Mouse (Mus musculus) limb, embryonic 10.5 days (tissue): Measurements from ENCODE around the gene Arhgap21. TPM values are rescaled to one million over a fixed set of nuclear protein-coding genes. Genes with fewer than 3 reads are reported as not detected.

Experiments used
- DNase-seq: peaks from one replicate; pipeline ENCODE4 v3.0.0-alpha.2; 2017; ENCODE audit warnings: low spot score
- H3K27ac ChIP-seq: fragments of 300-500 bp; sonication (generic); 2 replicates; pipeline ENCODE4 v1.5.1; 2016; ENCODE audit warnings: mild to moderate bottlenecking
- H3K27me3 ChIP-seq: fragments of 300-500 bp; sonication (generic); 2 replicates; pipeline ENCODE4 v1.6.1; 2016; ENCODE audit warnings: low read depth, mild to moderate bottlenecking; ENCODE audit not compliant: poor library complexity, severe bottlenecking
- H3K36me3 ChIP-seq: fragments of 300-500 bp; sonication (generic); 2 replicates; pipeline ENCODE4 v1.6.1; 2016; ENCODE audit warnings: mild to moderate bottlenecking, moderate library complexity
- H3K4me1 ChIP-seq: fragments of 300-500 bp; sonication (generic); 2 replicates; pipeline ENCODE4 v1.6.1; 2016
- H3K4me3 ChIP-seq: fragments of 300-500 bp; sonication (generic); 2 replicates; pipeline ENCODE4 v1.5.1; 2016; ENCODE audit warnings: mild to moderate bottlenecking, moderate library complexity
- H3K9me3 ChIP-seq: fragments of 300-500 bp; sonication (generic); replicated peaks from 2 replicates; pipeline ENCODE4 v1.6.1; 2016; ENCODE audit warnings: mild to moderate bottlenecking
- WGBS: fragments of 180-500 bp; shearing (Covaris S2); methylation state at CpG from one replicate; pipeline ENCODE4 v1.1.7; 2016; 5-methylcytosine and 5-hydroxymethylcytosine counted together
- polyA plus RNA-seq: library from polyadenylated mRNA; unstranded; fragments of >200 nt; fragmentation: Nextera tagmentation; extraction: Ambion mirVana; gene quantifications from 2 replicates; pipeline ENCODE4 v1.2.1, GENCODE M21; 2016

Arhgap21 gene
- polyA plus RNA-seq, 1 experiment from 2014 or later = 13.6 TPM

DNA sequence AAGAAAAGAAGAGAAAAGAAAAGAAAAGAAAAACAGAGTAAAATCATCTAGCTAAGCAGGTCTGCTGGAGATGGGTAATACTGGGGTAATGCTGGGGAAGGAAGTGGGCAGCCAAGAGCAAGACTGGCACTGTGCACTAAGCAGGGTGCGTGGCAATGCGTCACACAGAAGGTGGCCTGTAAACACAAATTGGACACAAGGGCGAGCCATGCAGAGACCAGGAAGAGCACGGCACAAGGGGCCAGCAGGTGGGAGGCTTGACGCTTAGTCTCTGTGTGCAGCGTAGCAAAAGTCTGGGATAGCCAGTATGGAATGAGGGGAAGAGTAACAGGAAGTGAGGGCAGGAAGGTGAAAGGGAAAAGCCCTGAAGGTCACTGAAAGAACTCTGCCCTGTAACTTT lies 6.9 kb downstream of the Arhgap21 start:
- no peaks in the 10 kb centered on the region for H3K27me3 ChIP-seq
- WGBS = 62% methylated on average over 6 of the region's 6 CpGs
- H3K4me3 ChIP-seq = no peak overlapping the region
- no peak overlapping the region for H3K27ac ChIP-seq
- peaks cover 39% of the 10 kb centered on the region for H3K4me1 ChIP-seq
- DNase-seq = no peak
- no peaks in the 10 kb centered on the region for H3K9me3 ChIP-seq
- H3K36me3 ChIP-seq = no peaks in the 10 kb centered on the region

DNA sequence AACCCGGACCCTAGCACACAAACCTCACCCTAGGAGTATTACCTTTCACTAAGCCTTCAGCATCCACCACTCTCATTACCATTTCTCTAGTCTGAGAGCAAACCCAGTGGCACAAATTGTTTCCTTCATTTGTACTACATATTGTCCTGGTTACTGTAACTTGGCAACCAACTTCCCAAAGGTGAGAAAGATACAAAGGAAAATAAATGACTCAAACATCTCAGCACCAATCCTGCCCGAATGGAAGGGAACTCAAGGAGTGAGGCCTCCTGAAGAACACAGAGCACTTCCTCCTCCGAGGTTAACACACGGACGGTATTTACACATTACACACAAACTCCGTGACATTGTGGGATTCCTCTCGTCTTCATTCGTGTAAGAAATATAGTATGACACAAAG lies 7.4 kb downstream of the Arhgap21 start:
- Histone ChIP-seq H3K4me3 (no peak overlapping the region), H3K27me3 (no peaks in the 10 kb centered on the region), H3K4me1 (peaks cover 38% of the 10 kb centered on the region), H3K27ac (no peak overlapping the region), H3K36me3 (no peaks in the 10 kb centered on the region), H3K9me3 (no peaks in the 10 kb centered on the region)
- DNase-seq = no peak
- 79% methylated on average over 8 of the region's 8 CpGs for WGBS

DNA sequence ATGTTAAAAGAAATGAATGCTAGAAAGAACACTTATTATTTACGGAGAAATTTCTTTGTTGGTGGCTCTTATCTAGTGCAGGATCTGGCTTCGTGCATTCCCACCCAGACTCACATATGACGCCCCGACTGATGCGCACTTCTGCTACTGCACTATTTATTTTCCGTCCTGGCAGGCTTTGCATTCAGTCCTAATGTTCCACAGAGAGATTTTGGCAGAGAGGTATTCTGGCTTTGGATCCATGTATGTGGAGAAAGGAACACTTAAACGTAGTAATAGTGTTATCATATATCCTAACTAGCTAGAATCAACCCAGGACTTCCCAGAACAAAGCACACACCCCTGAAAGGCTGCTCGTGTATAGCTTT lies 8.0 kb downstream of the Arhgap21 start:
- DNase-seq = no peak
- Histone ChIP-seq H3K27me3 (no peaks in the 10 kb centered on the region), H3K4me1 (peaks cover 37% of the 10 kb centered on the region), H3K9me3 (no peaks in the 10 kb centered on the region), H3K27ac (no peak overlapping the region), H3K4me3 (no peak overlapping the region), H3K36me3 (no peaks in the 10 kb centered on the region)
- WGBS = 89% methylated on average over 8 of the region's 8 CpGs

DNA sequence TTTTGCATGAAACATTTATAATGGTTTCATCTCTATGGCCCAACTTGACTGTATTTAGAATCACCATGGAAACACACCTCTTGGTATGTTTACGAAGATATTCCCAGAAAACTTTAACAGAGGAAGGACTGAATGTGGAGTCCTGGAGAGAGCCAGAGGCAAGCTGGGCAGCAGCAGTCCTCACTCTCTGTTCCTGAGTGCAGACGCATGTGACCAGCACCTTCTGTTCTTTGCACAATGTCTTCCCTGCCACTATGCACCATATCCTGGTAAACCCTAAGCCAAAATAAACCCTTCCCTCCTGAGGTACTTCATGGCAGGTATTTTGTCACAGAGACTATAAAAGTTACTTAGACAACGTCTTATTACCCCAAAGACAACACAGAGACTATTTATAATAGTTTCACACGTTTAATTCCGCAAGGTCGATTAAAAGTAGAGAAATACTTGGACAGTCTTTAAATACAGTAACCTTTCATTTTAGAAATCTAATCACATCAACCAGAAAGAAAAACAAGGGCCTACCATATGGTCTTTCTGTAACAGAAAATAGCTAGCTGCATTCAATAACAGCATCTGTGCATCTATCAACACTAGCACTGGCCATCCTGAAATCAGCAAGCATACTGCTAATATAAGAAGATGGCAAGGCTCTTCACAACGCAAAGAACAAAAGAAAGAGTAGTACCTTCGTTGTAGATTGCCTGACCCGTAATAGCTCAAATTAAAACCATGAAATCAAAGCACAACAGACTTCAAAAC lies 8.6 kb downstream of the Arhgap21 start:
- Histone ChIP-seq H3K27me3 (no peaks in the 10 kb centered on the region), H3K4me1 (peaks cover 40% of the 10 kb centered on the region), H3K9me3 (no peaks in the 10 kb centered on the region), H3K4me3 (no peak overlapping the region), H3K36me3 (no peaks in the 10 kb centered on the region), H3K27ac (no peak overlapping the region)
- 84% methylated on average over 9 of the region's 9 CpGs for WGBS
- no peak for DNase-seq

DNA sequence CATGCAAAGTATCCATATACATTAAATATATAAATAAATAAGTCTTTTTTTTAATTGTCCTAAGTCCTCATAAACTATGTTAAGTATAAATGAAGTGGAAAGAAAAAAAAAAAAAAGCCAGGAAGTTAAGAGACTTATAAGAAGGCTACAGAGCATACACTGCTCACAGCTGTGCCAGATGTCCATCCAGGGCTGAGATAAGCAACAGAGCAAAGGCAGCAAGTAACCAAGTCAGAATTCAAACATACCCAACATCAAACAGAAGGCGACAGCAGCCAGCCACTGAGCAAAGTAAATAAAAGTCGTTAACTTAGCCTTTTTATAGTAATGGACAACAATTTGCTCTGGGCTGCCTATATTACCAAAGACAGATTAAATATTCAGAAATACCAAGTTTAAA lies 9.6 kb downstream of the Arhgap21 start:
- Histone ChIP-seq H3K4me3 (no peak overlapping the region), H3K4me1 (peaks cover 37% of the 10 kb centered on the region), H3K36me3 (no peaks in the 10 kb centered on the region), H3K9me3 (no peaks in the 10 kb centered on the region), H3K27ac (no peak overlapping the region), H3K27me3 (no peaks in the 10 kb centered on the region)
- WGBS = 47% methylated on average over 2 of the region's 2 CpGs
- DNase-seq = no peak

DNA sequence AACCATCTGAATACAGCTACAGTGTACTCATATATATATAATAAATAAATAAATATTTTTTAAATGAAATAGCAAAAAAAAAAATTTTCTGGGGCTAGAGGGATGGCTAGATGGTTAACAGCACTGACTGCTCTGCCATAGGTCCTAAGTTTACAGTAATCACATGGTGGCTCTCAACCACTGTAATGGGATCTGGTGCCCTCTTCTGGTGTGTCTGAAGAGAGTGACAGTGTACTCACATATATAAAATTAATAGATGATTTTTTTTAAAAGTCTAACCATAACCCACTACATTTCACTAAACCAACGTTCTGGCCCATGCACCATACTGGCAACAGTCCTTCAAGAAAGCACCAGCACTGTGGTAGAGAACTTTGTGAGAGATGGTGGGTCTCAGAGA lies 10.7 kb downstream of the Arhgap21 start:
- DNase-seq = no peak
- peaks cover 32% of the 10 kb centered on the region for H3K4me1 ChIP-seq

DNA sequence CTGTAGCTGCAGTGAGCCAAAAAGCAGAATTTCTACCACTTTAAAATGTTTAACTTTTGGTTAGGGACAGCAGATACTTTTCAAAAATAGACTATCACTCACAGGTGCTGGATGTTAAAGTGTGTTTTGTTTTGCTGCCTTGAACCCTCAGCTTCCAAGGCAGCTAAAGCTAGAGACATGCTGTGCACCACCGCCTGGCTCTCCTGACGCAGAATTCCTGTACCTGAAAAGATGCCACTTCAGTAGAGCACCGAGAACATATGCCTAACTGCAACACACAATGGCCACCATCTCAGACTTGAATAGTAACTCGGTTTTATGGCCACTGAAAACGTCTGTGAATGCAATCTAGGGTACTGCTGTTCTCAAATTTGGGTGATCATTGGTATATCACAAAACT lies 12.0 kb downstream of the Arhgap21 start:
- Histone ChIP-seq H3K27ac (no peak overlapping the region), H3K4me1 (peaks cover 20% of the 10 kb centered on the region), H3K36me3 (no peaks in the 10 kb centered on the region), H3K27me3 (no peaks in the 10 kb centered on the region), H3K4me3 (no peak overlapping the region), H3K9me3 (no peaks in the 10 kb centered on the region)
- 75% methylated on average over 5 of the region's 5 CpGs for WGBS
- no peak for DNase-seq

More for the DNA sequence above, 10.7 kb downstream of the Arhgap21 start:
- Histone ChIP-seq H3K9me3 (no peaks in the 10 kb centered on the region), H3K36me3 (no peaks in the 10 kb centered on the region), H3K4me3 (no peak overlapping the region), H3K27ac (no peak overlapping the region), H3K27me3 (no peaks in the 10 kb centered on the region)
- 83% methylated on average over 1 of the region's 1 CpGs for WGBS

DNA sequence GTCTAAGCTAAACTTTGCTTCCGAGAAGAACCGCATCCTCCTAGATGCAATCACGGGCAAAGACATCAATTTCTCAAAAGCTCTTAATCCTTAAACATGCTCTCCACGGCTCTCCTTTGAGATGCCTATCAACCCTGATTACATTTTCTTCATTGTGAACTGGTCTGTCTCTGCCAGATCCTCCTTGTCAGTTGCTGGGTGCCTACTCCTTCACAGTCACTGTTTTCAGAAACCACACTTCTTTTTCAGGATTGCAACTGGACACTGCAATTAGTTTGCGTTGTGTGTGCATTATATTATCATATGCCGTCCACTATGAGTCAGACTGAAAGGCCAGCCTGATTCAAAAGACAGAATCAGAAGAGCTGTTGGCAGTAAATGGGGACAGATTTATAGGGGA lies 12.7 kb downstream of the Arhgap21 start:
- Histone ChIP-seq H3K27ac (no peak overlapping the region), H3K4me1 (peaks cover 20% of the 10 kb centered on the region), H3K27me3 (no peaks in the 10 kb centered on the region), H3K4me3 (no peak overlapping the region), H3K9me3 (no peaks in the 10 kb centered on the region), H3K36me3 (no peaks in the 10 kb centered on the region)
- 49% methylated on average over 6 of the region's 6 CpGs for WGBS
- no peak for DNase-seq

DNA sequence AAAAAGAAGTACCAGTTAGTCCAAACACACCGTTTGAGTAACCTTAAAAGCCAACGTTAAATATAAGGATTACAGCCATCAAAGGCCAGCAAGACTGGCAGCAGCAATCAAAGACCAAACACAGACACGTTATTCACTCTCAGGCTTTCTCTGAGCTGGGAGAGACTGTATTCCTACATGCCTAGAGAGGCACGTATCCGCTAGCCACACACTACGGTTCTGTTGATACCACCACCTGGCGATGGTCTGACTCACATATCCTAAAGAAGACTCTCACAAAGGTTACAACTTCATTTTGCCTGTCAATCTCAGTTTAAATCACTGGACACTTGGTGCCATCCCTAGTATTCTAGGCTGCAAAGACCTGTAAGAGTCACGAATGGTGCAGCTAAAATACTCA lies 13.3 kb downstream of the Arhgap21 start:
- no peak overlapping the region for H3K27ac ChIP-seq
- no peak overlapping the region for H3K4me3 ChIP-seq
- H3K4me1 ChIP-seq = peaks cover 18% of the 10 kb centered on the region
- no peaks in the 10 kb centered on the region for H3K27me3 ChIP-seq
- 75% methylated on average over 8 of the region's 8 CpGs for WGBS
- DNase-seq = no peak
- H3K9me3 ChIP-seq = no peaks in the 10 kb centered on the region
- H3K36me3 ChIP-seq = no peaks in the 10 kb centered on the region

DNA sequence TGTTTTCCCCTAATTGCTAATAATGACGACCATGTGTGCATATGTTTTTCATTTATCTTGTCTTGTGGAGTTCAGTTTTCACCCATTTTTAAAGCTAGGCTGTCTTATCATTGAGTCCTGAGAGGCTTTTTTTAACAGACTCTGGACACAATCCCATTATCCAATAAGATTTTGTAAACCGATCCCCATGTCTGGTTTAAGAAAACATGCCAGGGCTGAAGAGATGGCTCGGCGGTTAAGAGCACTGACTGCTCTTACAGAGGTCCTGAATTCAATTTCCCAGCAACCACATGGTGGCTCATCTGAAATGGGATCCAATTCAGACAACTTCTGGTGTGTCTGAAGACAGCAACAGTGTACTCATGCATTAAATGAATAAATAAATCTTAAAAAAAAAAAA lies 16.0 kb downstream of the Arhgap21 start:
- WGBS = 43% methylated on average over 4 of the region's 4 CpGs

DNA sequence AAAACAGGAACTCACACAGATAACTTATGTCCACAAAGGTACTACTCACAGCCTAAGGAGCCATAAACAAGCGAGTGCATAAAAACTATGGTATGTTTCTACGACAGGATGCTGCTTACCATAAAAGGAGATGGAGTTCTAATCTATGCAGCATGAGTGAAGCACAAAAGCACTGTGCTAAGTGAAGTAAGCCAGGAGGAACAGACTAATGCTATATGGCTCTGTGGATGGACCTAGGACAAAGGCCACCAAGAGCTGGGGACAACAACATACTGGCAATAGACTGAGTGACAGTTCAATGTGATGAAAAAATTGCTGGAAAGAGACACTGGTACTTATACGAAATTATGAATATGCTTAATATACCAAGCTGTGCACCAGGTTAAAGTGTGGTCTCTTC lies 19.5 kb downstream of the Arhgap21 start:
- Histone ChIP-seq H3K4me3 (no peak overlapping the region), H3K9me3 (no peaks in the 10 kb centered on the region), H3K27ac (no peak overlapping the region), H3K4me1 (peaks cover 15% of the 10 kb centered on the region), H3K27me3 (no peaks in the 10 kb centered on the region), H3K36me3 (no peaks in the 10 kb centered on the region)
- WGBS = 82% methylated on average over 3 of the region's 3 CpGs
- no peak for DNase-seq

More for the DNA sequence above, 16.0 kb downstream of the Arhgap21 start:
- no peaks in the 10 kb centered on the region for H3K9me3 ChIP-seq
- no peaks in the 10 kb centered on the region for H3K27me3 ChIP-seq
- peaks cover 22% of the 10 kb centered on the region for H3K4me1 ChIP-seq
- no peak overlapping the region for H3K4me3 ChIP-seq
- H3K27ac ChIP-seq = no peak overlapping the region
- DNase-seq = no peak
- no peaks in the 10 kb centered on the region for H3K36me3 ChIP-seq

DNA sequence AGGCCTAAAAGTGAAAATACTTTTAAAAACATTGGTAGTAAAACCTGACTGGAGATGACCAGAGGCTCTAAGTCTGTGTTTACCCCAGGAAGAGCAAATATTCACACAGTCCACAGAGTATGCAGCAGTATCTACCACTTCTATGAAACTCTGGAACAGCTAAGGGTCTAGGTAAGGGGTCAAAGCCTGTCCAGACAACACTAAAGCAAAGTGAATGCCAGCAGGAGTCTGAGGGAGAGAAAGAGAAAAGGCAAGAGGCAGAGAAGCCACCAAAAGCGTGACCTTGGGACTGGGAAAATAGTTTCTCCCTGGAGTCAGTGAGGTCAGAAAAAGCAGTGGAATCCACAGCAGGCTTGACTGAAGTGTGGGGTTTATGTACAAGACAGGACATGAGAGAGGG lies 21.6 kb downstream of the Arhgap21 start:
- Histone ChIP-seq H3K27ac (no peak overlapping the region), H3K27me3 (no peaks in the 10 kb centered on the region), H3K36me3 (no peaks in the 10 kb centered on the region), H3K4me1 (peaks cover 36% of the 10 kb centered on the region), H3K9me3 (no peaks in the 10 kb centered on the region), H3K4me3 (no peak overlapping the region)
- no peak for DNase-seq
- 74% methylated on average over 1 of the region's 1 CpGs for WGBS

DNA sequence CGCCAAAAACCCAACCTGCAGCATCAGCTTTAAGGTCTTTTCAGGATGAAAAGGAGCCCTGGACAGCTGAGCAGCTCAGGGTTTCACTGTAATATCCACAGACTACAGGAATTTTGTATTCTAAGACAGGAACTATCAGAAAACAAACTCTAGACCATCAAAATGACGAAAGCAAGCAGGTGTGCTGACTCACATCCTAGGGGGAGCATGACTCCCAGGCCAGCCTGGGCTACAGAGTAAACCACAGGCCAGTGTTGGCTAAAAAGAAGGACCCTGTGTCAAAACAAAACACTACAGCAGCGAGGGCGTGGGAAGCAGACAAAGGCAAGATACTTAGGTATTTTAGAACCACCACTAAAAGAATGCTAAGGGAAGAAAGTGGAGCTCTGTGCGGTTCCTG lies 23.1 kb downstream of the Arhgap21 start:
- WGBS = 95% methylated on average over 5 of the region's 5 CpGs
- H3K4me3 ChIP-seq = no peak overlapping the region
- no peak overlapping the region for H3K27ac ChIP-seq
- no peaks in the 10 kb centered on the region for H3K36me3 ChIP-seq
- H3K27me3 ChIP-seq = no peaks in the 10 kb centered on the region
- H3K9me3 ChIP-seq = no peaks in the 10 kb centered on the region
- H3K4me1 ChIP-seq = peaks cover 51% of the 10 kb centered on the region
- no peak for DNase-seq
